Mouse (Mus musculus) midbrain, embryonic 11.5 days (tissue): ENCODE results near the gene Tmem88. TPM values are rescaled to one million over a fixed set of nuclear protein-coding genes. Genes with fewer than 3 reads are reported as not detected.
"Not testable (repeated sequence)": the region's sequence is repeated elsewhere in the genome, so short reads cannot be mapped to it uniquely, and the experiment has no call there.

Experiments used
- ATAC-seq: fragments of 200-750 bp; cut with Nextera tagmentation; 2 replicates; pipeline ENCODE4 v1.8.0; 2017; ENCODE audit warnings: moderate TSS enrichment, moderate library complexity; ENCODE audit not compliant: low FRiP score
- DNase-seq: peaks from one replicate; pipeline ENCODE4 v3.0.0; 2015; ENCODE audit warnings: low spot score; ENCODE audit errors: missing footprints
- H3K27ac ChIP-seq: fragments of 300-500 bp; sonication (generic); 2 replicates; pipeline ENCODE4 v1.5.1; 2014; ENCODE audit warnings: low read depth, low read length
- H3K27me3 ChIP-seq: fragments of 300-500 bp; sonication (generic); 2 replicates; pipeline ENCODE4 v1.6.1; 2014; ENCODE audit warnings: mild to moderate bottlenecking, low read length, moderate library complexity, mixed read lengths; ENCODE audit not compliant: control insufficient read depth, insufficient read depth
- H3K36me3 ChIP-seq: fragments of 300-500 bp; sonication (generic); 2 replicates; pipeline ENCODE4 v1.6.1; 2014; ENCODE audit warnings: mild to moderate bottlenecking, low read length, moderate library complexity, mixed read lengths; ENCODE audit not compliant: control insufficient read depth, insufficient read depth
- H3K4me1 ChIP-seq: fragments of 300-500 bp; sonication (generic); 2 replicates; pipeline ENCODE4 v1.6.1; 2014; ENCODE audit warnings: low read length; ENCODE audit not compliant: control insufficient read depth, insufficient read depth
- H3K4me2 ChIP-seq: fragments of 300-500 bp; sonication (generic); 2 replicates; pipeline ENCODE4 v1.6.1; 2014; ENCODE audit warnings: mild to moderate bottlenecking, moderate library complexity
- H3K4me3 ChIP-seq: fragments of 300-500 bp; sonication (generic); 2 replicates; pipeline ENCODE4 v1.5.1; 2014; ENCODE audit warnings: low read depth, low read length
- H3K9ac ChIP-seq: fragments of 300-500 bp; sonication (generic); 2 replicates; pipeline ENCODE4 v1.6.1; 2014; ENCODE audit warnings: low read length
- H3K9me3 ChIP-seq: fragments of 300-500 bp; sonication (generic); 2 replicates; pipeline ENCODE4 v1.6.1; 2016; ENCODE audit warnings: low read length; ENCODE audit not compliant: control insufficient read depth
- WGBS: fragments of 180-500 bp; shearing (Covaris S2); extraction: QIAGEN DNeasy Blood & Tissue Kit; methylation state at CpG from one replicate; pipeline ENCODE4 v1.1.7; 2014; 5-methylcytosine and 5-hydroxymethylcytosine counted together
- polyA plus RNA-seq: library from polyadenylated mRNA; unstranded; fragments of >200 nt; fragmentation: Nextera tagmentation; extraction: Ambion mirVana; gene quantifications from 2 replicates; pipeline ENCODE4 v1.2.1, GENCODE M21; 2014

Tmem88 gene
- polyA plus RNA-seq, 1 experiment from 2014 or later, result 13.1 TPM

DNA sequence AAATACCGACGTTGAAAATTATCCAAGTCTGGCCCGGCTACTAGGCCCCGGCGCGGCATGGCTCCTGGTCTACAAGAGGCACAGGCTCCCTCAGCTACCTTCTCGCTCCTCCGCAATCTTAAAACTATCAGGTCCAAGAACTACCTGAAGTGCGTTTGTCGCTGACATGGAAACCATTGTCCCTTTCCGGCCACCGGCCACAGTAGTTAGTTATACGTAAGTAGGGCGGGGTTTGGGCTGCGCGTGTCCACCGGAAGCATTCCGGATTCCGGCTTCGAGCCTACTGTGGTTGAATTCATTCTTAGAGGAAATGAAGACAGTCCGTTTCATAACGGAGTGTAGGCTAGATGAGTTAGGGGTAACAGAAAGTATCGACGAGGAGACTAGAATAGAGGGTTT, 2.8 kb downstream of the Tmem88 start, which contains the start of the genes Naa38 and Cyb5d1:
Gene Naa38, plus strand, starts transcription at position 253 of the 399 bp plus-strand sequence.
Gene Cyb5d1, minus strand, starts transcription at position 397 of the 399 bp plus-strand sequence.
- H3K9me3 ChIP-seq, H3K36me3 ChIP-seq, DNase-seq, H3K27me3 ChIP-seq: not testable (repeated sequence)
- H3K9ac ChIP-seq, result peak within 1 kb of the TSS; percentile 75
- ATAC-seq, result peak; percentile 72
- H3K4me1 ChIP-seq, result peaks cover 42% of the 10 kb centered on the region
- WGBS, result under 1% methylated on average over 21 of the region's 24 CpGs
- H3K4me2 ChIP-seq, result peak within 1 kb of the TSS; percentile 82
- H3K4me3 ChIP-seq, result peak within 1 kb of the TSS; percentile 51
- peak within 1 kb of the TSS; percentile 85 for H3K27ac ChIP-seq

DNA sequence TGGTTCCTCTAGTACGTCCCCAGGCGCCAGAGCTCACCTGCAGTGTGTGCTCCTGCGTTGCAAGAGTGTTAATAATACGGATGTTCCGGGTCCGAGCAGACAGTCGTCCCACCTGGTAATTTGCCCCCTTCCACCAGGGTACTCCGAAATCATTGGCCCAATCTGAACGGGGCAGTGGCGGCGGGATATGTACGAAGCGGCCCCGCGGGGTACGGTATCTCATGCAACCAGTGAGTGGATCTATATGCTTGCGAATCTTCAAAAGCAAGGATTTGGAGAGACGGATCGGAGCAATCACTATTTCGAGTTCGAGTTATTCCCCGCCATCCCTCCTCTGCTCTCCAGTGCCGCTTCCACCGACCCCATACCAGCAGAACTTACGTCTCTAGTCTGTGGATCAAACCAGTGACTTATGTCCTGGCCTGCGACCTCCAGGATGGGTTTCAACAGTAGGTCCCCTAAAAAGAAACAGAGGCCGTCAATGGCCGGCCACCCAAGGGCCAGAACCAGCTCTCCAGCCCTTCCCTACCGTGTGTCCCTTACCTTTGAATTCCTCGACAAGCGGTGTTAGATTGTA, 3.4 kb downstream of the Tmem88 start:
- not testable (repeated sequence) for H3K27ac ChIP-seq

DNA sequence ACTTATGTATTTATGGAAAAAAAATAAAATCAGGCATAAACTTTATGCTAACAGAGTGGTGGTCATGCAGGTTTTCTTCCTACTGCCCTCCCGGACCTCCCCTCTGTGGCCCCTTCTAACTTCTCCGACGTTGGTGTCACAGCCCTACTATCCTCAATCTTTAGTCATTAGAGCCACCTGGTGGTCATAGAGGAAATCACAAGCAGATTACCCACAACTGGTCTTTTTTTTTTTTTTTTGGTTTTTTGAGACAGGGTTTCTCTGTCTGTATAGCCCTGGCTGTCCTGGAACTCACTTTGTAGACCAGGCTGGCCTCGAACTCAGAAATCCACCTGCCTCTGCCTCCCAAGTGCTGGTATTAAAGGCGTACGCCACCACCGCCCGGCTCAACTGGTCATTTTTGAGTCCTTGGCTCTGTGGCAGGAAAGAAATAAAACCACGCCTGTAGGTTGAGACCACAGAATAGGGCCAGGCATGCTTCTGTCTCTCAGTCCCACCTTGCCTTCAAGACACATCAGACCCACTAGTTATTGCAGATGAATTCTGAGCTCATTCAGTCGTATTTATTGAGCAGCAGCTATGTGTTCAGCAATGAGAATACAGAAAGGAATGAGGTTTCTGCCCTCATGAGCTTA, 7.5 kb downstream of the Tmem88 start:
- no peaks in the 10 kb centered on the region for H3K9me3 ChIP-seq
- no peak overlapping the region for H3K27ac ChIP-seq
- H3K4me1 ChIP-seq, result peaks cover 4% of the 10 kb centered on the region
- H3K27me3 ChIP-seq, result no peaks in the 10 kb centered on the region
- peak; percentile 47; the same call in 1 of the 2 replicates for ATAC-seq
- H3K4me2 ChIP-seq, result no peak overlapping the region
- H3K36me3 ChIP-seq, result no peaks in the 10 kb centered on the region
- DNase-seq, result peak; percentile 93
- H3K4me3 ChIP-seq, result no peak overlapping the region
- no peak overlapping the region for H3K9ac ChIP-seq
- 58% methylated on average over 10 of the region's 10 CpGs for WGBS

More for the DNA sequence above, 3.4 kb downstream of the Tmem88 start:
- not testable (repeated sequence) for H3K36me3 ChIP-seq, ATAC-seq, H3K9me3 ChIP-seq, H3K27me3 ChIP-seq
- WGBS, result 2% methylated on average over 31 of the region's 31 CpGs
- DNase-seq, result peak; percentile 92
- peak overlapping the region; percentile 75 for H3K9ac ChIP-seq
- peak overlapping the region; percentile 51 for H3K4me3 ChIP-seq
- H3K4me2 ChIP-seq, result peak overlapping the region; percentile 57
- peaks cover 36% of the 10 kb centered on the region for H3K4me1 ChIP-seq

DNA sequence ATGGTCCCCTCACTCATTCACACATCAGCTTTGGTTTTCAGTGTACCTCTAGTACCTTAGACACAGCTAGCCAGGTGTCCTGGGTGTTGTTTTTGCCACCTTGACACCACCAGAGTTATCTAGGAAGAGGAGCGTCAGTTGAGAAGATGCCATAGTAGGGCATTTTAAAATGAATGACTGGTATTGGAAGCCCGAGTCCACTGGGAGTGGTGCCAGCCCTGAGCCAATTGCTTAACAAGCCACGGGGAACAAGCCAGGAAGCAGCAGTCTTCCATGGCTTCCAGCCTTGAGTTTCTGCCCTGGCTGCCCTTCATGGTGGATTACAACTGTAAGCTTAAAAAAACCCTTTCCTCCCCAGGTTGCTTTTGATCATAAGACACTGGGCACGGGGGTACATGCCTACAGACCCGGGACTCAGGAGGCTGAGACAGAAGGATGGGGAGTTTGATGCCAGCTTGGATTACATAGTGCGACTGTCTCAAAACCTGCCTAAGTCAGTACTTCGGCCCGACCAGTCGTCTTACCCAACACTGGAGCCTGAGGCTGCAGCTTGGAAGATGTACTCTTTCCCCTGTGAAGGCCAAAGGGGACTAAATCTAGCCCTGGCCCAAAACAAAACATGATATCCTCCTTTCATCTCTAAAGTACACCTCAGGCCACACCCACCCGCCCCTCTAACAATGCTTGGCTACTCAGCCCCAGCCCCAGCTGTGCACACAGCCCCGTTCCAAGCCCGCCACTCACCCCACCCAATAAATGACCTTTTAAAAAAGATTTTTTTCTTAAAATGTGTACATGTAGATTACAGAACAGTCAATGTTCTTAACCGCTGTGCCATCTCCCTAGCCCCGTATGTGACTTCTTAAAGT, 8.3 kb downstream of the Tmem88 start:
- no peak overlapping the region for H3K4me3 ChIP-seq
- DNase-seq (no peak), ATAC-seq (0 out of 2 replicates have a peak, but pooled peaks have one; percentile 33)
- WGBS, result 66% methylated on average over 14 of the region's 14 CpGs
- peaks cover 4% of the 10 kb centered on the region for H3K4me1 ChIP-seq
- no peak overlapping the region for H3K27ac ChIP-seq
- no peaks in the 10 kb centered on the region for H3K9me3 ChIP-seq
- no peaks in the 10 kb centered on the region for H3K36me3 ChIP-seq
- H3K27me3 ChIP-seq, result no peaks in the 10 kb centered on the region
- H3K4me2 ChIP-seq, result no peak overlapping the region
- no peak overlapping the region for H3K9ac ChIP-seq

DNA sequence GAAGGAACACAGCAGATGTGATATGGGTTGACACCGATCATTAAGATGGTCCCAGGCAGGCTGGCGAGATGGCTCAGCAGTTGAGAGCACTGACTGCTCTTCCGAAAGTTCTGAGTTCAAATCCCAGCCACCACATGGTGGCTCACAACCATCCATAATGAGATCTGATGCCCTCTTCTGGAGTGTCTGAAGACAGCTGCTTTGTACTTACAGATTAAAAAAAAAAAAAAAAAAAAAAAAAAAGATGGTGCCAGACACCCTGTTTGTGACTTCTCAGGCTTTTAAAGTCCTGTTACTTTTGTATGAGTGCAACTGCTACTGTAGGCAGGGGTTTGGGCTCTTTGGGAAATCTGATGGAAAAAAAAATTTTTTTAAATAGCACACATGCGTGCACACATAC, 9.4 kb downstream of the Tmem88 start:
- H3K4me3 ChIP-seq, result no peak overlapping the region
- no peak overlapping the region for H3K27ac ChIP-seq
- H3K27me3 ChIP-seq, result no peaks in the 10 kb centered on the region
- DNase-seq (no peak), ATAC-seq (no peak)
- no peaks in the 10 kb centered on the region; the same call in 1 of the 2 replicates for H3K4me1 ChIP-seq
- H3K9ac ChIP-seq, result no peak overlapping the region
- no peaks in the 10 kb centered on the region for H3K9me3 ChIP-seq
- WGBS, result 95% methylated on average over 4 of the region's 4 CpGs
- H3K4me2 ChIP-seq, result no peak overlapping the region
- H3K36me3 ChIP-seq, result no peaks in the 10 kb centered on the region

DNA sequence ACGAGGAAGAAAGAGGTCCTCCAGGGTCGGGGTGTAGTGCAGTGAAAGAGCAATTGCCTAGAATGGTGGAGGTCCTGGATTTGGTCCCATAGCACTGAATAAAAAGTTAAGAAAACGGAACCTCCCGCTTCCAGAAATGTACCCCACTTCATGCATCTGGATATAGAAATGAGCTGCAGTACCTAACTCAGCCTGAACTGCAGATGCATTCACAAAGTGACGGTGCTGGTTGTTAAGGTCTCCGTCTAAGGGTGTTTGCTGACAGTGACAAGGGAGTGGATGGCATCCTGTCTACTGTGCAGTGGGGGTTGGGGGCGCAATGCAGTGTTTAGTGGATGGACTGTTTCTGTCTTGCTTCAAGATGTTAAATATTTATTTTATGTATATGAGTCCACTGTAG, 11.3 kb downstream of the Tmem88 start:
- H3K36me3 ChIP-seq, result no peaks in the 10 kb centered on the region
- H3K9me3 ChIP-seq, result no peaks in the 10 kb centered on the region
- DNase-seq (no peak), ATAC-seq (no peak)
- no peak overlapping the region for H3K4me3 ChIP-seq
- H3K27me3 ChIP-seq, result no peaks in the 10 kb centered on the region
- H3K9ac ChIP-seq, result no peak overlapping the region
- H3K4me2 ChIP-seq, result no peak overlapping the region
- H3K27ac ChIP-seq, result no peak overlapping the region
- H3K4me1 ChIP-seq, result no peaks in the 10 kb centered on the region; the same call in 1 of the 2 replicates
- WGBS, result 84% methylated on average over 7 of the region's 7 CpGs

DNA sequence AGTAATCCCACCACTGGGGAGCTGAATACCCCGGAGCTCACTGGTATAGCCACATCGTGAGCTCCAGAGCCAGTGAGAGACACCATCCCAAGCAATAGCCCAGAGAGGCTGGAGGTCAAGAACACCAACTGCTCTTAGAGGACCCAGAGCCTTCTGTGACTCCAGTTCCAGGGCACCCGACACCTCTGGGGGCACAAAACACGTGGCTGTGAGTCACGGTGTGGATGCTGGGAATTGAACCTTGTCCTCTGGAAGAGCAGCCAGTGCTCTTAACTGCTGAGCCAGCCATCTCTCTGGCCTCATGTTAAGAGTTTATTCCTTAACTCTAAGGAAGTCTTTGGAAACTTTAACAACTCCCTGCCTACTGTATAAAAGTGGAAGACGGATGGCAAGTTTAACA, 13.1 kb downstream of the Tmem88 start:
- Histone ChIP-seq H3K27ac (no peak overlapping the region), H3K4me1 (no peaks in the 10 kb centered on the region), H3K9me3 (no peaks in the 10 kb centered on the region), H3K36me3 (no peaks in the 10 kb centered on the region), H3K4me3 (no peak overlapping the region), H3K27me3 (no peaks in the 10 kb centered on the region), H3K4me2 (no peak overlapping the region), H3K9ac (no peak overlapping the region)
- ATAC-seq, result no peak
- DNase-seq, result no peak
- 81% methylated on average over 6 of the region's 6 CpGs for WGBS

DNA sequence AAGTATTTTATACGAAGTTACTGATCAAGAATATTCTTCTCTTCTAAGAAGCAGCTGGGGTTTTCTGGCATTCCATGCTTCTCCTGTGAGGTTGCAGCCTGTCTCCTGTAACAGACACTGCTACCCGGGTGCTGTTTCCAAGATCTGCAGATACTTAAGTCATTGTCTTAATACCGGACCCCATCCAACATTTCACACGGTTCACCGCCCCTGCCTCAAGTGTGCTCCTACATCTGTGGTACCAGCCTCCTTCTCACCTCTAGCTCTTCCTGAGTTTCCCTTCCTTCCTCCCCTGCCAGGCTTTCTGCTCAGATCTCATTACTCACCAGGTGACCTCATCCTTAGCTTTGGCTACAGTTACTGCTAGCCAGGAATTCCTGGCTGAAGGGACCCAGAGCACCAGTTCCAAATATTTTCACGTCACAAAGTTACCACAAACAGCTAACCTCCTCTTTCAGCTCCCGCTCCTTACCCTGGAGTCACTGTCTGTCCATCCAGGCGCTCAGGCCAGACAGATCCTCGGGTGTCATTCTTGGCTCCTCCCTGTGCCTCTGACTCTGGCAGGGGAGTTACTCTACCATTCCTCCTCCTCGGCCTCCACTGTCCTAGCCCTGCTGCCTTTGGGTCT, 15.4 kb downstream of the Tmem88 start:
- WGBS, result 74% methylated on average over 10 of the region's 10 CpGs
- H3K4me3 ChIP-seq, result no peak overlapping the region
- no peaks in the 10 kb centered on the region for H3K27me3 ChIP-seq
- ATAC-seq (no peak), DNase-seq (no peak)
- no peaks in the 10 kb centered on the region for H3K9me3 ChIP-seq
- no peak overlapping the region for H3K9ac ChIP-seq
- no peaks in the 10 kb centered on the region for H3K4me1 ChIP-seq
- H3K36me3 ChIP-seq, result no peaks in the 10 kb centered on the region
- no peak overlapping the region for H3K27ac ChIP-seq
- no peak overlapping the region for H3K4me2 ChIP-seq
